Mouse (Mus musculus) lung, embryonic 16.5 days (tissue): ENCODE data around the gene Nek5. TPM values are rescaled to one million over a fixed set of nuclear protein-coding genes. Genes with fewer than 3 reads are reported as not detected.

Experiments used
- ATAC-seq: fragments of 200-750 bp; cut with Nextera tagmentation; 2 replicates; pipeline ENCODE4 v1.8.0; 2017; ENCODE audit warnings: low read depth, mild to moderate bottlenecking, moderate library complexity
- H3K27ac ChIP-seq: fragments of 300-500 bp; sonication (generic); 2 replicates; pipeline ENCODE4 v1.5.1; 2014; ENCODE audit warnings: mild to moderate bottlenecking, control low read depth, low read length
- H3K27me3 ChIP-seq: fragments of 300-500 bp; sonication (generic); 2 replicates; pipeline ENCODE4 v1.6.1; 2014; ENCODE audit warnings: low read depth, low read length, mixed read lengths; ENCODE audit not compliant: control insufficient read depth, insufficient read depth
- H3K36me3 ChIP-seq: fragments of 300-500 bp; sonication (generic); 2 replicates; pipeline ENCODE4 v1.6.1; 2014; ENCODE audit warnings: low read length; ENCODE audit not compliant: control insufficient read depth, insufficient read depth
- H3K4me1 ChIP-seq: fragments of 300-500 bp; sonication (generic); replicated peaks from 2 replicates; pipeline ENCODE4 v1.6.1; 2014; ENCODE audit warnings: low read length, mixed read lengths; ENCODE audit not compliant: control insufficient read depth, insufficient read depth
- H3K4me2 ChIP-seq: fragments of 300-500 bp; sonication (generic); 2 replicates; pipeline ENCODE4 v1.6.1; 2014; ENCODE audit warnings: low read depth, low read length, control low read depth
- H3K4me3 ChIP-seq: fragments of 300-500 bp; sonication (generic); 2 replicates; pipeline ENCODE4 v1.5.1; 2014; ENCODE audit warnings: mild to moderate bottlenecking, low read length, control low read depth
- H3K9ac ChIP-seq: fragments of 300-500 bp; sonication (generic); 2 replicates; pipeline ENCODE4 v1.6.1; 2014; ENCODE audit warnings: low read length, control low read depth
- H3K9me3 ChIP-seq: fragments of 300-500 bp; sonication (generic); 2 replicates; pipeline ENCODE4 v1.6.1; 2016; ENCODE audit warnings: low read length; ENCODE audit not compliant: control insufficient read depth
- WGBS: fragments of 180-500 bp; shearing (Covaris S2); extraction: QIAGEN DNeasy Blood & Tissue Kit; methylation state at CpG from one replicate; pipeline ENCODE4 v1.1.7; 2014; 5-methylcytosine and 5-hydroxymethylcytosine counted together
- polyA plus RNA-seq: library from polyadenylated mRNA; unstranded; fragments of >200 nt; fragmentation: Nextera tagmentation; extraction: Ambion mirVana; gene quantifications from 2 replicates; pipeline ENCODE4 v1.2.1, GENCODE M21; 2015

Nek5 gene
- polyA plus RNA-seq: 2.0 and 3.1 TPM in 2 replicates

DNA sequence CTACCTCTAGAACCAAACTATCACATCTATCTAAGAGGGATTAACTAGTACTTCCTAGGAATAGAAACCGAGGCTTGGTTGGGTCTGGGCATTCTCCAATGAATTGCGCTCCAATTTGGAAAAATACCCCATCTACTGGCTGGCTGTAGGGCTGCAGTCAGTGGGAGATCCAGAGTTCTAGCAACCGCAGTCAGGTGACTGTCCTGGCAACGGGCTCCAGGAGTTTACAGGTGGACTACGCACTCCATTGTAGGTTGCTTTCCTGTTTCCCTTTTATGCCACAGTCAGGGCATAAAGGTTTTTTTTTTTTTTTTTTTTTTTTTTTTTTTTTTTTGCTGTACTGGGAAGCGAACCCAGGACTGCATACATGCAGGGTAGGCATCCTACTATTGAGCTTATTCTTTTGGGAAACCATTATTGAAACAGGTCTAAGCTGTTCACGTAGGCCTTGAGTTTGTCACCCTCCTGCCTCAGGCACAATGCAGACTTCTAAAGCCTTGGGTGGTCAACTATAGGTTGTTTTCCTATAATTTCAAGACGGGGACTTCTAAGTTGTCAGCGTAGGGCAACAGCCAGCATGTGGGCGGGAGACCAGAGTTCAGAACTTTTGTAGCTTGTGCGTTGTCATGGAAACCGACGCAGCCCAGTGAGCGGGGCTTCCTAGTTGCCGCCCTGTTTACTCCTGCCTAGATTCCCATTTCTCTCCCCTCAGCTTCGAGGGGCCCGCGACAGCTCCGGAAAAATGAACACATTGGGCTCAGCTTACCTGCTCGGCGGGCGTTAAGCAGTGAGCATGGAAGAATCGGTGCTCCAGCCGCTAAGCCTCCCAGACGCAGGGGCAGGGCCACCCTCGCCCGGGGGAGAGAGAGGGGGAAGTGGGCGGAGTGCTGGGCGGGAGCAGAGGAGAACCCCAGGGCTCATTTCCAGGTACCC, at the start of gene Nek5:
Gene Nek5, minus strand, starts transcription at position 834 of the 933 bp plus-strand sequence.
- WGBS: 2% methylated on average over 29 of the region's 29 CpGs
- Histone ChIP-seq H3K27ac (0 out of 2 replicates have a peak within 1 kb of the TSS, but pooled peaks have one; percentile 10), H3K4me3 (peak within 1 kb of the TSS; percentile 62), H3K27me3 (no peaks in the 10 kb centered on the region), H3K4me2 (peak within 1 kb of the TSS; percentile 90), H3K36me3 (peaks cover 10% of the 10 kb centered on the region), H3K9me3 (no peaks in the 10 kb centered on the region), H3K9ac (peak within 1 kb of the TSS; percentile 65), H3K4me1 (peaks cover 5% of the 10 kb centered on the region; the same call in 1 of the 2 replicates)
- ATAC-seq: peak; percentile 76

DNA sequence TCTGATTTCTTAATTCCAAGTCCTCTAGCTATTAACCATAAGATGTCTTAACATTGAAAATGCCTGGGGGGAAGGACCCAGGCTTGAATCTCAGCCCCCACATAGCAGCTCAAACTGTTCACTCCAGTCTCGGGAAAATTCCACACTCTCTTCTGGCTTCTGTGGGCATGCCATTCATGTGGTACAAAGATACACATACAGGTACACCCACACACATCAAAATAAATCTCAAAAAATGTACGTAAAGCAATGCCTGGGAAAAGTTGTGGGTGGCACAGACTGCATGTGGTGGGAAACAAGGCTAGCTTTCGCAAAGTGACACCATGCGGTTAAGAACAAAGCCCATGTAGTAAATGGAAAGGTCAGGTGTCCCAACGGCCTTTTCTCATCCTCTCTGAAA, 44.3 kb upstream of the Nek5 start:
- Histone ChIP-seq H3K9me3 (no peaks in the 10 kb centered on the region), H3K36me3 (peaks cover 22% of the 10 kb centered on the region), H3K4me2 (no peak overlapping the region), H3K27me3 (no peaks in the 10 kb centered on the region), H3K9ac (no peak overlapping the region), H3K4me3 (no peak overlapping the region), H3K27ac (no peak overlapping the region), H3K4me1 (peaks cover 6% of the 10 kb centered on the region; the same call in 1 of the 2 replicates)
- no peak for ATAC-seq
- 91% methylated on average over 5 of the region's 5 CpGs for WGBS

DNA sequence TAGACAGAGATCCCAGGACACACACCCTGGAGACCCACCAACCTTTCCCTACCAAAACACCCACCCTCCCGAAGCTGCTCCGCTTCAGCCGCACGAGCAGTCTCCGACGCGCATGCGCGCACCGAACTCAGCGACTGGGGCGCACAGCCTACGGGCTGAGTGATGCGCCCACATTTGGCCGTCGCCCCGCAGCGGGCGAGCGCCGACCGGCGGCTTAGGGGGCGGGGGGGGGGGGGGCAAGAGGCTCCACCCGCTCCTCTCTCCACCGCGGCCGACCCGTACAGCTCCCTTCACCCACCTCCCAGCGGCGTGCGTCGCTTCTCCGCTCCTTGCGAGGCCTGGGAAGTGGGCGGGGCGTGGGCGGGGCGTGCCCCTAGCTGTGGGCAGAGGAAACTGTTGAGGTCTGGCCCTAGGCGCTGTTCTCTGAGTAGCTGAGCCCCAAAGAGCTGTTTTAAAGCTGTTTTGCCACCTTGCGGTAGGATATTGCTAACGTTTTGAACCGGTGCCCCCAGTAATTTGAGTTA, 41.3 kb upstream of the Nek5 start, which contains the start of gene Nek3:
Gene Nek3, minus strand, starts transcription at position 356 of the 524 bp plus-strand sequence.
- H3K4me3 ChIP-seq: peak within 1 kb of the TSS; percentile 65
- peaks cover 16% of the 10 kb centered on the region for H3K36me3 ChIP-seq
- peak within 1 kb of the TSS; percentile 59 for H3K4me2 ChIP-seq
- H3K9me3 ChIP-seq: no peaks in the 10 kb centered on the region
- ATAC-seq: peak; percentile 99
- 0 out of 2 replicates have a peak within 1 kb of the TSS, but pooled peaks have one; percentile 30 for H3K27ac ChIP-seq
- peak within 1 kb of the TSS; percentile 70 for H3K9ac ChIP-seq
- peaks cover 6% of the 10 kb centered on the region; the same call in 1 of the 2 replicates for H3K4me1 ChIP-seq
- no peaks in the 10 kb centered on the region for H3K27me3 ChIP-seq
- WGBS: 0% methylated on average over 25 of the region's 43 CpGs

DNA sequence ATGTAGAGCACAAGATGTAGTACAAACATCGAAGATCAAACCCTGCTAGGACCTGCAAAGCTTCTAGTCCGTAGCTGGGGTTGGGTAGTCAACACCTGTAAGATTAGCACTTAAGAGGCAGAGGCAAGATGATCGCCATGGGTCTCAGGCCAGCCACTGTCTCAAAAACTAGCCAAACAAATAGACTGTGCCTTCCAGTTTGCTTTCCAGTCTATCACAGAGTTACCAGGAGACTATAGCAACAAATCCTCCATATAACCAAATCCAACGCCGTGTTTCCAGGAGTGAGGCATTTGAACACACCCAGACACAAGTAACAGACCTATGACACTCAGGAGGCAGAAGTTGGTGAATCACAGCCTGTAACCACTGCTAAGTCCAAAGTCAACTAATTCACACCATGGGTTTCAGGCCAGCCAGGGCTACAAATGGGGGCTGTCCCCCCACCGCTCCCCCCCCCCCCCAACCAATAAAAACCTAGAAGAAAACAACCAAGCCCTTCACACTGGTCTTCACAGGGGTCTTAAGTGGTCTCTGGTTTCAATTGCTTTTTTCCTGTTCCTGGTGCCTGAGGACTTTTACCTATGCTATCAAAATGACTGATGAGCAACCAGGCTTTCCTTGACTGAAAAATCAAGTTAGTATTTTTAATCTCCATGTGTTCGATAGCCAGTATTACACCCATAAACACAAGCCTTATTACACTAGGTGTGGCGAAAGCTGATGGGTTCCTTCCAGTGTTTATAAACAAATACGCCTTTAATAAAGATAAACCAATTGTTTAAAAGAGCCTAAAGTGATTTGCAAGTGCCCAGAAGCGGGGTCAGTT, 40.6 kb upstream of the Nek5 start:
- H3K27me3 ChIP-seq: no peaks in the 10 kb centered on the region
- H3K4me1 ChIP-seq: peaks cover 6% of the 10 kb centered on the region; the same call in 1 of the 2 replicates
- H3K9ac ChIP-seq: peak overlapping the region; percentile 70
- H3K36me3 ChIP-seq: peaks cover 16% of the 10 kb centered on the region
- peak overlapping the region; percentile 59 for H3K4me2 ChIP-seq
- whole genome bisulfite sequencing: 45% methylated on average over 10 of the region's 10 CpGs
- peak overlapping the region; percentile 65 for H3K4me3 ChIP-seq
- H3K9me3 ChIP-seq: no peaks in the 10 kb centered on the region
- 0 out of 2 replicates have a peak overlapping the region, but pooled peaks have one; percentile 30 for H3K27ac ChIP-seq
- peak; percentile 16 for ATAC-seq

DNA sequence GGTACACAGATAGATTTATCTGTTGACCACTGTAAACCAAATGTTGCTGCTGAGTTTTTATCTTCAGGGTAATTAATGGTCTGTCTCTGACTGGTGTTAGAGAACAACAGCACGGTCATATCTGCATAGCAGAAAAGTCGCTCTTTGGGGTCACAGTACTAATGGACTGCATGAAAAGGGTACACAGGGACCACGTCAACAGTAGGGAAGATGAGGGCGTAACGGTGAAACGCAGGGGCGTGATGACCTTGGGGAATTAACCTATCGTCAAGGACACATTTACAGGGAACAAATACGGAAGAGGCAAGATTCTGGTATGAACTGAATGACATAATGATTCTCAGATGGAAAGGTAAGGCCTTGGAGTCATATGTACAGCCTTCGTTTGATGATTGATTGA, 39.6 kb upstream of the Nek5 start:
- 77% methylated on average over 10 of the region's 10 CpGs for WGBS
- Histone ChIP-seq H3K27ac (no peak overlapping the region), H3K27me3 (no peaks in the 10 kb centered on the region), H3K4me3 (no peak overlapping the region), H3K4me1 (peaks cover 6% of the 10 kb centered on the region; the same call in 1 of the 2 replicates), H3K4me2 (no peak overlapping the region), H3K9ac (no peak overlapping the region), H3K36me3 (peaks cover 14% of the 10 kb centered on the region), H3K9me3 (no peaks in the 10 kb centered on the region)
- no peak for ATAC-seq

DNA sequence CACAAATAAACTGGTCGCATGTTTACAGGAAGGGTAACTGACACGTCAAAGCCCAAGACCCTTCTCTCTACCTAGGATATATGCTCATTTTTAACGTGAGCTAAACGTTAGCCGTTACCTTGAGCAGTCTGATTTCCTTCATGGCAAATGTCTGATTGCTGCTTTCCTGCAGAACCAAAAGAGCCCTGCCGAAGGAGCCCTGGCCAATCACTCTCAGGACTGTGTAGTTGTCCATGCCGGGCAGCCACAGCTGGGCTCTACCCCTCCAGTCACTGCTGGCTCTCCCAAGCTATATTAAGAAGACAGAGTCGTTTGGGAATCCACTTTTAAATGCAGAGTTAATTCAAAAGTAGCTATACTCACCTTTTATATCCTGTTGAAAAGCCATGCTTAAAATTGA, 37.4 kb upstream of the Nek5 start:
- Histone ChIP-seq H3K9ac (no peak overlapping the region), H3K27ac (no peak overlapping the region), H3K9me3 (no peaks in the 10 kb centered on the region), H3K27me3 (no peaks in the 10 kb centered on the region), H3K4me3 (no peak overlapping the region), H3K36me3 (no peaks in the 10 kb centered on the region; the same call in 1 of the 2 replicates), H3K4me1 (peaks cover 6% of the 10 kb centered on the region; the same call in 1 of the 2 replicates), H3K4me2 (no peak overlapping the region)
- WGBS: 67% methylated on average over 8 of the region's 8 CpGs
- no peak for ATAC-seq

DNA sequence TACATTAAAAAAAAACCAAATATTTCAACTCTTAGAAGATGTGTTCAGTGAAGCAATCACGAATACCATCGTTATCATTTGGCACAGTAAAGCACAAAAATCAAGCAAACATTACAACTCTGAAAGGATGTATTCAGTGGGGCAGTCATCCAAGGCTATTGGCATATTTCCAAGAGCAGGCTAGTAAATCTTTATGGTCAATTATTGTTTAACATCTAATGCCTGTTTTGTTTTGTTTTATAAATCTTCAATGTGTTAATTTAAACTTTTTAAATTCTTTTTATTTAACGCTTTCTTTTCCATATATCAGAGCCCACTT, 25.5 kb upstream of the Nek5 start:
- ATAC-seq: peak; percentile 56; the same call in 1 of the 2 replicates
- H3K27ac ChIP-seq: no peak overlapping the region
- WGBS: 36% methylated on average over 3 of the region's 3 CpGs

DNA sequence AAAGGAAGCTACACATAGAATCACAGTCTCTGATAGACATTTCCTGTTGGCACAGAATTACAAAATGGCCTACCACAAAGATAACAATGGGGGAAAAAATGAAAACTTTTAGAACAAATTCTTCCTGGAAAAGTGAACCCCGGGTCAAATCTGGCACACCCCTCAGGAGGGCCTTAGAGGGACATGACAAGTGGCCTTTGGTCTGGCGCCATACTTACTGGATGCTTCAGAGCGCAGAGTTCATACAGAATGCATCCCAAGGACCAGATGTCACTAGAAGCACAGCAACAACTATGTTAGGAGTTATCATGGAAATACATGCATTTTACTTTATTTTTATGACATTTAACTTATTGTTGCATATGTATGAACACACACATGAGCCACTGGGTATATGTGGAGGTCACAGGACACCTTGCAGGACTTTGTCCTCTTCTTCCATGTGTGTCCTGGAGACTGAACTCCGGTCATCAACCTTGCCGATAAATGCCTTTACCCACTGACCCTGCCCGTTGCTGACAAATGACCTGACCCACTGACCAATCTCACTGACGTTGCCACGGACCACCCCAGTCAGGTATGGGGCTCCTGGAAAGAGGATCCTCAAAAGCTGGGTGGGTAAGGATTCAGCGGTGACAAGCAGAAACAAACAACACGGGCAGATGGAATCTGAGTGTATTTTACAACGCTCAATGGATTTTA, 24.9 kb upstream of the Nek5 start:
- 59% methylated on average over 11 of the region's 11 CpGs for WGBS
- no peaks in the 10 kb centered on the region for H3K9me3 ChIP-seq
- H3K4me3 ChIP-seq: no peak overlapping the region
- peak overlapping the region; percentile 54 for H3K27ac ChIP-seq
- peak overlapping the region; percentile 16; the same call in 1 of the 2 replicates for H3K4me2 ChIP-seq
- ATAC-seq: peak; percentile 69
- no peak overlapping the region for H3K9ac ChIP-seq
- no peaks in the 10 kb centered on the region for H3K27me3 ChIP-seq
- H3K36me3 ChIP-seq: no peaks in the 10 kb centered on the region
- H3K4me1 ChIP-seq: peaks cover 6% of the 10 kb centered on the region; the same call in 1 of the 2 replicates

More for the DNA sequence above, 25.5 kb upstream of the Nek5 start:
- Histone ChIP-seq H3K4me2 (no peak overlapping the region), H3K4me3 (no peak overlapping the region), H3K27me3 (no peaks in the 10 kb centered on the region), H3K9ac (no peak overlapping the region), H3K9me3 (no peaks in the 10 kb centered on the region), H3K4me1 (peaks cover 6% of the 10 kb centered on the region; the same call in 1 of the 2 replicates), H3K36me3 (no peaks in the 10 kb centered on the region)
